Mouse (Mus musculus): Measurements from ENCODE around the gene Spam1. TPM values are rescaled to one million over a fixed set of nuclear protein-coding genes. Genes with fewer than 3 reads are reported as not detected.

Spam1 gene
- polyA plus RNA-seq (2015; fragmentation: Nextera tagmentation; extraction: Ambion mirVana), result not detected in 2 replicates

DNA sequence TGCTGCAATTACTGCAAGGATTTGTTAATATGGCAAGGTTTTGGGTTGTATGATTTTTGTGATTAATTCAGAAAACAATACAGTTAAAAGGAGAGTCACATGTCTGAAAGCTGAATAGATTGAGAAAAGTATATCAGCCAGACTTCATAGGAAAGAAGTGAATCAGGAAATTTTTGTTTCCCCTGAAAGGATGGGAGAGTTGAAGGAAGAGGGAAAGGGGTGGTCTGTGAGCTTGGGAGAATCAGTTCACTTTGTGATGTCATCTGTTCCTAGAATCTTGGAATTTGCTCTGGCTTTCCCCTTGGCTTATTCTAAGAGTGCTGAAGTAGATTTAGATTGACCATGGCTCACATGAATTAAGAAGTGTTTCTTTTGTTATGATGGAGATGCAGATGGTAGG lies at the start of gene Spam1:
Gene Spam1 (plus strand): TSS at position 301 of the 400 bp plus-strand sequence.
- H3K4me2 ChIP-seq, result no peak within 1 kb of the TSS
- H3K36me3 ChIP-seq, result no peaks in the 10 kb centered on the region
- no peak within 1 kb of the TSS for H3K9ac ChIP-seq
- H3K4me1 ChIP-seq (replicated peaks), result no peaks in the 10 kb centered on the region
- H3K4me3 ChIP-seq, result no peak within 1 kb of the TSS
- ATAC-seq (ENCODE audit: low FRiP score), result no peak
- H3K27ac ChIP-seq, result no peak within 1 kb of the TSS
- no peaks in the 10 kb centered on the region for H3K27me3 ChIP-seq
- no peaks in the 10 kb centered on the region for H3K9me3 ChIP-seq

DNA sequence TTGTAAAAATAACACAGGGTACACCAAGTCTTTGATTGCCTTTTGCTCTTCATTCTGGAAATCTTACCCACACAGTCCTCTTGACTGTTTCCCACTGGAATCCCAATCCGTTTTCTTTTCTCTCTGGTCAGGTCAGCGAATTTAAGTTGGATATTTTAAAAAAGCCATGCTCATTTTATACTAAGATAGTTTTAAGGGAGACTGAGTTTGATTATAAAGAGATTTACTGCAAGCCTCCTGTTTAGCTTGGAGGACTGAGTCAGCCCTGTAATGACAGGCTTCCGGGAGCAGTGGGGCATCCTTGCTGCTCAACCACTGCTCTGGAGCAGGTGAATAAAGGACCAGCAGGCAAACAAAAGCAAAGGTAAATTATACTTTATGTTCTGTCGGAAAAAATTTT lies 43.0 kb upstream of the Spam1 start, which contains the start of gene Hyal4:
Gene Hyal4 (plus strand): TSS at position 301 of the 400 bp plus-strand sequence.
- Histone ChIP-seq H3K36me3 (no peaks in the 10 kb centered on the region), H3K9me3 (no peaks in the 10 kb centered on the region), H3K9ac (no peak within 1 kb of the TSS), H3K27ac (no peak within 1 kb of the TSS), H3K4me1 (replicated peaks) (no peaks in the 10 kb centered on the region), H3K4me3 (no peak within 1 kb of the TSS), H3K4me2 (no peak within 1 kb of the TSS), H3K27me3 (no peaks in the 10 kb centered on the region)
- WGBS, result 84% methylated on average over 4 of the region's 4 CpGs
- ATAC-seq (ENCODE audit: low FRiP score), result no peak

DNA sequence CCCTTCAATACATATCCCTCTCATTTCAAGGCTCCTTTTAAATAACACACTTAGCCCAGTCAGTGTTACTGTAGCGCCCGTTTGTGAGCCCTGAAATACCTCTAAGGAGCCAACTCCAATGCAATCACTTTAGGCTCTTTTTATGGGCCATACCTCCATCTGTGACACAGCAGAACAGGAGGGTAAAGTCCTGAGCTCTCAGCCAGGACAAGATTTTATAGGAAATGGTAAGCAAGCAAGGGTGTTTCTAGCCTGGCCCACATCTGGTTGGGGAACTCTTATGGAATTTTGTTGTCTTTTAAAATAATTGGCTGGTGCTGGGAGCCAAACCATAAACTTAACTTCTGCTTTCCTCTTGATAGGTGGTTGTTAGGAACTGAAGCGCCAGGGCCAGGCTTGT lies 31.7 kb upstream of the Spam1 start:
- Histone ChIP-seq H3K4me2 (no peak overlapping the region), H3K9ac (no peak overlapping the region), H3K4me1 (replicated peaks) (no peaks in the 10 kb centered on the region), H3K36me3 (no peaks in the 10 kb centered on the region), H3K27me3 (no peaks in the 10 kb centered on the region), H3K9me3 (no peaks in the 10 kb centered on the region), H3K4me3 (no peak overlapping the region), H3K27ac (no peak overlapping the region)
- no peak for ATAC-seq (ENCODE audit: low FRiP score)
- WGBS, result 92% methylated on average over 3 of the region's 3 CpGs

DNA sequence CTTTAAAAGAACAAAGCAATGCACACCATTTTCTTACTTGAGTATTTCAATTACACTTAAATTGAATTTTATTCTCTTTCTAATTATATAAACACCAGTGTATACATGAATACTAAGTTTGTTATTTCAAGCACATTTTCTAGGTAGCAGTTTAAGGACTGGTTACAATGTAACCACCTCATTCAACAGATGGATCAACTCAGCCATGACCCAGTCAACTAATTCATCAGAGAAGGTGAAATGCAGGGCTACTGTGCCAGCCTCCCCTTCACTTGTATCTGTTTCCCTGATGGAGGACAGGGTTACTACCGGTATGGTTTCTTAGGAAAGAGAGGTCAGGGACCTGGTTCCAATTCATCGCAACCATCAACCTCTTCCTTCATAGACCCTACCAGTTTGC lies 24.7 kb upstream of the Spam1 start:
- no peak overlapping the region for H3K9ac ChIP-seq
- no peaks in the 10 kb centered on the region for H3K36me3 ChIP-seq
- no peaks in the 10 kb centered on the region for H3K4me1 ChIP-seq (replicated peaks)
- WGBS, result 86% methylated on average over 2 of the region's 2 CpGs
- no peak overlapping the region for H3K4me2 ChIP-seq
- H3K27me3 ChIP-seq, result no peaks in the 10 kb centered on the region
- H3K4me3 ChIP-seq, result no peak overlapping the region
- H3K9me3 ChIP-seq, result no peaks in the 10 kb centered on the region
- ATAC-seq (ENCODE audit: low FRiP score), result no peak
- H3K27ac ChIP-seq, result no peak overlapping the region

DNA sequence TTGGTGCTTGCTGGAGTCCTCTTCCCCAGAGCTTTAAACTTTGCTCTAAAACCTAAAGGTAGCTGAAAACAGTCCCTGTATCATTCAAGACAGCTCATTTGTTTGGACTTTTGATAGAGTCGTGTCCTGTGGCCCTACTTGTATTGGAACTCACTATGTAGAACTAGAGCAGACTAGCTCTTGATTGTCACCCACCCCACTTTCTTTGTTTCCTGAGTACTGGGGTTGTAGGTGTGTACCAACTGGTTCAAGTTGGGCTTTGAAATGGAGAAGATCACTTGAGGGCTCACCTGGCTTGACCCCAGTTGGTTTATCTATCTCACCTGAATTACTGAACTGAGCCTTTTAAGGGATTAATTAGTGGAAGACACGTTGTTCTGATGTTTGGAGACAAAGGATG lies 11.8 kb upstream of the Spam1 start:
- no peak overlapping the region for H3K4me3 ChIP-seq
- no peaks in the 10 kb centered on the region for H3K36me3 ChIP-seq
- no peak overlapping the region for H3K27ac ChIP-seq
- H3K9me3 ChIP-seq, result no peaks in the 10 kb centered on the region
- H3K9ac ChIP-seq, result no peak overlapping the region
- no peak overlapping the region for H3K4me2 ChIP-seq
- 77% methylated on average over 2 of the region's 2 CpGs for WGBS
- no peaks in the 10 kb centered on the region for H3K4me1 ChIP-seq (replicated peaks)
- no peaks in the 10 kb centered on the region for H3K27me3 ChIP-seq
- ATAC-seq (ENCODE audit: low FRiP score), result no peak

DNA sequence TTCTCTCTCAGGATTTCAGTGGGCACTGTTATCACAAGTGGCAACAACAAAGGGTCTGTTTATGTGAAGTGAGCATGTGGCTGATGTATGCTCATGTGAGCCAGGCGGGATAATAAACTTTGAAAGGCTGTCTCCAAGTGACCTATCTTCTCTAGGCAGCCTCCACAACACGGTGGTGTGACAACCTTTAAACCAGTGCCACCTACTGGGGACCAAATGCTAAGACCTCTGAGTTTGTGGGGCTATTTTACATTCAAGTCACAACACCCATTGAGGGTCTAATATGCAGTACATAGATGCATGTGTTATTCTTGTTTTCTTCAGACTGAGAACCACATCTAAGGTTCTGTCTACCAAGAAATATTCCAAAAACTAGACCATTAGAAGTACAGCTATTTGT lies 31.1 kb downstream of the Spam1 start:
- Histone ChIP-seq H3K36me3 (no peaks in the 10 kb centered on the region), H3K4me3 (no peak overlapping the region), H3K9me3 (no peaks in the 10 kb centered on the region), H3K4me1 (replicated peaks) (no peaks in the 10 kb centered on the region), H3K4me2 (no peak overlapping the region), H3K9ac (no peak overlapping the region), H3K27ac (no peak overlapping the region), H3K27me3 (no peaks in the 10 kb centered on the region)
- WGBS, result 45% methylated on average over 2 of the region's 2 CpGs
- no peak for ATAC-seq (ENCODE audit: low FRiP score)

Other genes with a start within 250 kb of the Spam1 start
- not detected in 2 replicates for gene Lmod2, start 193.4 kb upstream of the Spam1 start, polyA plus RNA-seq (2015; fragmentation: Nextera tagmentation; extraction: Ambion mirVana)
- gene Wasl, start 126.2 kb upstream of the Spam1 start, polyA plus RNA-seq (2015; fragmentation: Nextera tagmentation; extraction: Ambion mirVana), result 63.5 and 66.2 TPM in 2 replicates
- not detected in 2 replicates for gene Hyal6, start 57.9 kb upstream of the Spam1 start, polyA plus RNA-seq (2015; fragmentation: Nextera tagmentation; extraction: Ambion mirVana)
- not detected in 2 replicates for gene Hyal4, start 42.9 kb upstream of the Spam1 start, polyA plus RNA-seq (2015; fragmentation: Nextera tagmentation; extraction: Ambion mirVana)
- gene Hyal5, start 66.8 kb downstream of the Spam1 start, polyA plus RNA-seq (2015; fragmentation: Nextera tagmentation; extraction: Ambion mirVana), result not detected in 2 replicates
- 2.0 TPM in 2 replicates for gene Tmem229a, start 165.1 kb downstream of the Spam1 start, polyA plus RNA-seq (2015; fragmentation: Nextera tagmentation; extraction: Ambion mirVana)

Measured in hindbrain, embryonic 13.5 days (tissue).